Mouse (Mus musculus) hindbrain, embryonic 16.5 days (tissue): ENCODE measurements around the gene Psmd12. TPM values are rescaled to one million over a fixed set of nuclear protein-coding genes. Genes with fewer than 3 reads are reported as not detected.
"Not testable (repeated sequence)": the region's sequence is repeated elsewhere in the genome, so short reads cannot be mapped to it uniquely, and the experiment has no call there.

Experiments
- ATAC-seq: fragments of 200-750 bp; cut with Nextera tagmentation; 2 replicates; pipeline ENCODE4 v1.8.0; 2017; ENCODE audit warnings: moderate TSS enrichment, moderate library complexity
- H3K27ac ChIP-seq: fragments of 300-500 bp; sonication (generic); 2 replicates; pipeline ENCODE4 v1.5.1; 2014; ENCODE audit warnings: low read depth, mild to moderate bottlenecking, control low read depth, low read length, moderate library complexity
- H3K27me3 ChIP-seq: fragments of 300-500 bp; sonication (generic); replicated peaks from 2 replicates; pipeline ENCODE4 v1.6.1; 2014; ENCODE audit warnings: low read length; ENCODE audit not compliant: control insufficient read depth, insufficient read depth
- H3K36me3 ChIP-seq: fragments of 300-500 bp; sonication (generic); 2 replicates; pipeline ENCODE4 v1.6.1; 2014; ENCODE audit warnings: mild to moderate bottlenecking, low read length, moderate library complexity, mixed read lengths; ENCODE audit not compliant: control insufficient read depth, insufficient read depth
- H3K4me1 ChIP-seq: fragments of 300-500 bp; sonication (generic); 2 replicates; pipeline ENCODE4 v1.6.1; 2014; ENCODE audit warnings: low read depth, low read length; ENCODE audit not compliant: control insufficient read depth, insufficient read depth
- H3K4me2 ChIP-seq: fragments of 300-500 bp; sonication (generic); 2 replicates; pipeline ENCODE4 v1.6.1; 2014; ENCODE audit warnings: mild to moderate bottlenecking, low read length, control low read depth, moderate library complexity
- H3K4me3 ChIP-seq: fragments of 300-500 bp; sonication (generic); 2 replicates; pipeline ENCODE4 v1.5.1; 2014; ENCODE audit warnings: mild to moderate bottlenecking, low read length, control low read depth, moderate library complexity
- H3K9ac ChIP-seq: fragments of 300-500 bp; sonication (generic); 2 replicates; pipeline ENCODE4 v1.6.1; 2014; ENCODE audit warnings: low read depth, mild to moderate bottlenecking, control low read depth, low read length, moderate library complexity
- H3K9me3 ChIP-seq: fragments of 300-500 bp; sonication (generic); 2 replicates; pipeline ENCODE4 v1.6.1; 2014; ENCODE audit warnings: mild to moderate bottlenecking, low read length, moderate library complexity; ENCODE audit not compliant: control insufficient read depth
- WGBS: fragments of 180-500 bp; shearing (Covaris S2); extraction: QIAGEN DNeasy Blood & Tissue Kit; methylation state at CpG from one replicate; pipeline ENCODE4 v1.1.7; 2014; 5-methylcytosine and 5-hydroxymethylcytosine counted together
- polyA plus RNA-seq: library from polyadenylated mRNA; unstranded; fragments of >200 nt; fragmentation: Nextera tagmentation; extraction: Ambion mirVana; gene quantifications from 2 replicates; pipeline ENCODE4 v1.2.1, GENCODE M21; 2015

The Psmd12 gene
- polyA plus RNA-seq, 1 experiment from 2014 or later: 157 TPM

- Histone ChIP-seq H3K27me3 (no peaks in the 10 kb centered on the region), H3K9me3 (no peaks in the 10 kb centered on the region), H3K4me2 (no peak overlapping the region), H3K9ac (no peak overlapping the region), H3K4me3 (no peak overlapping the region), H3K4me1 (peaks cover 16% of the 10 kb centered on the region), H3K36me3 (peaks cover 26% of the 10 kb centered on the region), H3K27ac (no peak overlapping the region)
- ATAC-seq: no peak
- 98% methylated on average over 3 of the region's 3 CpGs for WGBS
Measured at GRCm38 (mm10) chr11:107484341-107484740, 5.1 kb downstream of the Psmd12 start.

- no peak for ATAC-seq
- H3K9ac ChIP-seq: no peak overlapping the region
- H3K4me3 ChIP-seq: no peak overlapping the region
- 90% methylated on average over 8 of the region's 8 CpGs for WGBS
- H3K9me3 ChIP-seq: no peaks in the 10 kb centered on the region
- no peaks in the 10 kb centered on the region for H3K27me3 ChIP-seq
- H3K36me3 ChIP-seq: peaks cover 11% of the 10 kb centered on the region
- no peaks in the 10 kb centered on the region for H3K4me1 ChIP-seq
- no peak overlapping the region for H3K27ac ChIP-seq
- H3K4me2 ChIP-seq: no peak overlapping the region
Measured at GRCm38 (mm10) chr11:107502801-107503200, 23.5 kb downstream of the Psmd12 start.

- 96% methylated on average over 3 of the region's 4 CpGs for WGBS
- H3K36me3 ChIP-seq, H3K4me1 ChIP-seq, H3K4me2 ChIP-seq, H3K27ac ChIP-seq, H3K4me3 ChIP-seq, ATAC-seq, H3K9ac ChIP-seq, H3K9me3 ChIP-seq, H3K27me3 ChIP-seq: not testable (repeated sequence)
Measured at GRCm38 (mm10) chr11:107504364-107504763, 25.1 kb downstream of the Psmd12 start.

GRCm38 (mm10) chr11:107506260-107506659, 27.0 kb downstream of the Psmd12 start:
- Histone ChIP-seq H3K4me3 (no peak overlapping the region), H3K9ac (no peak overlapping the region), H3K4me1 (peaks cover 2% of the 10 kb centered on the region; the same call in 1 of the 2 replicates), H3K4me2 (no peak overlapping the region), H3K27ac (no peak overlapping the region), H3K36me3 (no peaks in the 10 kb centered on the region), H3K9me3 (no peaks in the 10 kb centered on the region), H3K27me3 (no peaks in the 10 kb centered on the region)
- WGBS: 63% methylated on average over 1 of the region's 1 CpGs
- ATAC-seq: no peak

GRCm38 (mm10) chr11:107509631-107510338, 30.5 kb downstream of the Psmd12 start:
- ATAC-seq: 0 out of 2 replicates have a peak, but pooled peaks have one; percentile 43
- no peaks in the 10 kb centered on the region for H3K27me3 ChIP-seq
- H3K9me3 ChIP-seq: no peaks in the 10 kb centered on the region
- H3K36me3 ChIP-seq: no peaks in the 10 kb centered on the region
- H3K4me2 ChIP-seq: peak overlapping the region; percentile 30
- no peak overlapping the region for H3K9ac ChIP-seq
- WGBS: 10% methylated on average over 11 of the region's 11 CpGs
- H3K27ac ChIP-seq: no peak overlapping the region
- no peak overlapping the region for H3K4me3 ChIP-seq
- peaks cover 4% of the 10 kb centered on the region for H3K4me1 ChIP-seq

- Histone ChIP-seq H3K36me3 (no peaks in the 10 kb centered on the region), H3K9ac (no peak overlapping the region; the same call in 1 of the 2 replicates), H3K4me1 (peaks cover 4% of the 10 kb centered on the region), H3K9me3 (no peaks in the 10 kb centered on the region), H3K27me3 (no peaks in the 10 kb centered on the region), H3K27ac (no peak overlapping the region), H3K4me3 (0 out of 2 replicates have a peak overlapping the region, but pooled peaks have one; percentile 5), H3K4me2 (peak overlapping the region; percentile 27)
- 4% methylated on average over 18 of the region's 18 CpGs for WGBS
- no peak for ATAC-seq
Measured at GRCm38 (mm10) chr11:107510362-107511269, 31.3 kb downstream of the Psmd12 start.

GRCm38 (mm10) chr11:107511954-107512353, 32.7 kb downstream of the Psmd12 start:
- H3K27me3 ChIP-seq, H3K36me3 ChIP-seq, ATAC-seq, H3K4me3 ChIP-seq, H3K4me2 ChIP-seq, H3K4me1 ChIP-seq, H3K9me3 ChIP-seq, H3K9ac ChIP-seq, H3K27ac ChIP-seq: not testable (repeated sequence)
- WGBS: 50% methylated on average over 5 of the region's 5 CpGs

GRCm38 (mm10) chr11:107513047-107513446, 33.8 kb downstream of the Psmd12 start:
- WGBS: 45% methylated on average over 10 of the region's 10 CpGs
- ATAC-seq: peak; percentile 73
- no peak overlapping the region for H3K27ac ChIP-seq
- peak overlapping the region; percentile 25 for H3K4me2 ChIP-seq
- H3K36me3 ChIP-seq: no peaks in the 10 kb centered on the region
- H3K27me3 ChIP-seq: no peaks in the 10 kb centered on the region
- no peaks in the 10 kb centered on the region for H3K9me3 ChIP-seq
- peak overlapping the region; percentile 17; the same call in 1 of the 2 replicates for H3K9ac ChIP-seq
- no peak overlapping the region for H3K4me3 ChIP-seq
- peaks cover 4% of the 10 kb centered on the region for H3K4me1 ChIP-seq

GRCm38 (mm10) chr11:107516387-107516786, 37.1 kb downstream of the Psmd12 start:
- no peaks in the 10 kb centered on the region for H3K36me3 ChIP-seq
- no peaks in the 10 kb centered on the region for H3K27me3 ChIP-seq
- ATAC-seq: no peak
- no peak overlapping the region for H3K27ac ChIP-seq
- 98% methylated on average over 2 of the region's 2 CpGs for WGBS
- no peak overlapping the region for H3K9ac ChIP-seq
- H3K9me3 ChIP-seq: no peaks in the 10 kb centered on the region
- H3K4me2 ChIP-seq: no peak overlapping the region
- no peak overlapping the region for H3K4me3 ChIP-seq
- H3K4me1 ChIP-seq: peaks cover 2% of the 10 kb centered on the region; the same call in 1 of the 2 replicates
